Mouse (Mus musculus) MEL-GATA-1-ER (cell line): ENCODE measurements at regions not wholly inside any gene's neighbourhood (a gene's known extent, or its start where the extent isn't known, plus 50 kb on each side); places are given as distances from the start of the nearest gene placed in this dataset.

Source experiments
- DNase-seq: peaks from one replicate; pipeline ENCODE4 v3.0.0-alpha.2; 2012; ENCODE audit warnings: low read depth; ENCODE audit errors: extremely low read depth

GRCm38 (mm10) chr3:117520461-117520860, 54.2 kb upstream of the Plppr5 start:
- DNase-seq: no peak

GRCm38 (mm10) chr3:117508090-117508489, 66.5 kb upstream of the Plppr5 start:
- DNase-seq: peak; percentile 64

- no peak for DNase-seq
Observed at GRCm38 (mm10) chr3:117506151-117506723, 68.4 kb upstream of the Plppr5 start.

GRCm38 (mm10) chr3:117501107-117501506, 73.5 kb upstream of the Plppr5 start:
- DNase-seq: no peak

- DNase-seq: no peak
Observed at GRCm38 (mm10) chr3:117498138-117498897, 76.3 kb upstream of the Plppr5 start.

GRCm38 (mm10) chr3:117494118-117494517, 80.5 kb upstream of the Plppr5 start:
- DNase-seq: peak; percentile 23

- no peak for DNase-seq
Observed at GRCm38 (mm10) chr3:117487281-117488027, 87.2 kb upstream of the Plppr5 start.

- no peak for DNase-seq
Observed at GRCm38 (mm10) chr3:117486351-117486750, 88.3 kb upstream of the Plppr5 start.

- DNase-seq: no peak
Observed at GRCm38 (mm10) chr3:117480131-117480530, 94.5 kb upstream of the Plppr5 start.

- DNase-seq: no peak
Observed at GRCm38 (mm10) chr3:117459507-117459906, 98.8 kb upstream of the Plppr4 start.

GRCm38 (mm10) chr3:117450559-117450958, 89.9 kb upstream of the Plppr4 start:
- DNase-seq: no peak

- DNase-seq: no peak
Observed at GRCm38 (mm10) chr3:117441887-117442286, 81.2 kb upstream of the Plppr4 start.

- no peak for DNase-seq
Observed at GRCm38 (mm10) chr3:117440294-117440693, 79.6 kb upstream of the Plppr4 start.

GRCm38 (mm10) chr3:117438473-117439114, 77.9 kb upstream of the Plppr4 start:
- peak; percentile 53 for DNase-seq

GRCm38 (mm10) chr3:117424526-117424925, 63.9 kb upstream of the Plppr4 start:
- DNase-seq: no peak

GRCm38 (mm10) chr3:117412896-117413747, 52.4 kb upstream of the Plppr4 start:
- no peak for DNase-seq
